Mouse (Mus musculus): Measurements from ENCODE around the gene Flot2. TPM values are rescaled to one million over a fixed set of nuclear protein-coding genes. Genes with fewer than 3 reads are reported as not detected.

Gene Flot2
- total and polyA plus RNA-seq, 2 experiments from 2014 or later = 77.1 to 105 TPM

DNA sequence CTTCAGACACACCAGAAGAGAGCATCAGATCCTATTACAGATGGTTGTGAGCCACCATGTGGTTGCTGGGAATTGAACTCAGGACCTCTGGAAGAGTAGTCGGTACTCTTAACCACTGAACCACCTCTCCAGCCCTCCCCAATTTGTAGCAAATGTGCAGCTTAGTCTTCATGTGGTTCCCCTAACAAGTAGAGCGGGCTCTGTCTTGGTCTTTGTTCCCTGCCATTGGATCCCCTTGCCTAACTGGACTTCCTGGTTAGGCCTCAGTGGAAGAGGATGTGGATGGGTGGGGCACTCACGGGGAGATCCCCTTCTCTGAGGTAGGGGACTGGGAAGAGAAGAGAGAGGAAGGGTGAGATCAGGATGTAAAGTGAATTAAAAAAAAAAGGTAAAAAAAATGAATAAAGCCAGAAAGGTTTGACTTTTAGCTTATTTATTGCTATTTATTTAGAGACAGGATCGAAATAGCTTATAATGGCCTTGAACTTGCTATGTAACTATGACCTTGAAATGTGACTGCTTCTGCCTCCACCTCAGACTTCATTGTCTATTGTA, 49.3 kb downstream of the Flot2 start:
- H3K9ac ChIP-seq = no peak overlapping the region
- no peak for TF ChIP-seq CTCF (IDR thresholded peaks at IDR 0.05; ENCODE audit: low read depth)
- ATAC-seq (no peak), DNase-seq (no peak)
- no peak overlapping the region for H3K4me2 ChIP-seq (ENCODE audit: low read depth)
- no peaks in the 10 kb centered on the region for H3K9me3 ChIP-seq (ENCODE audit: low read length)
- no peak overlapping the region for H3K27ac ChIP-seq (ENCODE audit: low read depth, low read length)
- H3K4me3 ChIP-seq (ENCODE audit: low read depth, low read length) = no peak overlapping the region
- H3K27me3 ChIP-seq (ENCODE audit: insufficient read depth, low read length) = no peaks in the 10 kb centered on the region; the same call in 1 of the 2 replicates
- 81% methylated on average over 4 of the region's 4 CpGs for WGBS
- H3K4me1 ChIP-seq (ENCODE audit: insufficient read depth) = no peaks in the 10 kb centered on the region
- H3K36me3 ChIP-seq (ENCODE audit: insufficient read depth) = no peaks in the 10 kb centered on the region

DNA sequence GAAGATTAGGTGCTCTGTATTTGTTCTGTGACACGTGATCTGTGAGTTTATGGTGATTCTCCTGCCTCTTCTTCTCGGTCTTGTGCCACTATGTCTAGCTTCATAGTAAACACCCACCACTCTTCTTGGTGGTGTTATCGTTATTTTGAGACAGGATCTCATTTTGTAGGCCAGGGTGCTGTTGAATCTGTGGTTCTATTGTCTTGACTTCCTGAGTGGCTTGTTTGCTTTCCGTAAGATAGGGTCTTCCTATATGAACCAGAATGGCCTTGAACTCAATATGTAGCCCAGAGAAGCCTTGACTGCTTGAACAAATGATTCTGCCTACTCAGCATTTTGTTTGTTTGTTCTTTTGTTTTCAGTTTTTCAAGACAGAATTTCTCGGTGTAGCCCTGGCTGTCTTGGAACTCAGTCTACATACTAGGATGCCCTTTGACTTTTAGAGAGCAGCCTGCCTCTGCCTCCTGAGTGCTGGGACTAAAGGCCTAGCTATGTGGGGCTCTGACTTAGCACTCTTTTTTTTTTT, 50.1 kb downstream of the Flot2 start:
- 86% methylated on average over 5 of the region's 5 CpGs for WGBS
- Histone ChIP-seq H3K27me3 (ENCODE audit: insufficient read depth, low read length) (no peaks in the 10 kb centered on the region; the same call in 1 of the 2 replicates), H3K27ac (ENCODE audit: low read depth, low read length) (no peak overlapping the region), H3K4me1 (ENCODE audit: insufficient read depth) (no peaks in the 10 kb centered on the region), H3K4me3 (ENCODE audit: low read depth, low read length) (no peak overlapping the region), H3K36me3 (ENCODE audit: insufficient read depth) (no peaks in the 10 kb centered on the region), H3K9ac (no peak overlapping the region), H3K4me2 (ENCODE audit: low read depth) (no peak overlapping the region), H3K9me3 (ENCODE audit: low read length) (no peaks in the 10 kb centered on the region)
- TF ChIP-seq CTCF (IDR thresholded peaks at IDR 0.05; ENCODE audit: low read depth) = no peak
- ATAC-seq (no peak), DNase-seq (no peak)

DNA sequence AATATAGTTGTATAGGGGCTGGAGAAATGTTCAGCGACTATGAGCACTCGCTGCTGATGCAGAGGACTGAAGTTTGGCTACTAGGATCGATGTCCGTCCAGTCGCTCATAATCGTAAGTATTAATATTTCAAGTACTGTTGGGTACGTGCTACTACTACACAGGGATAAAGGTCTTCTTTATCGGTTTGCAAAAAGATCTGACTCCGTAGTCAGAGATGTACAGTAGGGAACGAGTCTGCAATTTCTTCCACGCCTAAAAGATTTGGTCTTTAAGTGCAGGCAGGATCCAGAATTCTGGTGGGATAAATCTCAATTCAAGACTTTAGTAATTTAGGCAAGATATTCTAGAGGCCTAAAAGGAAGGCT, 56.4 kb downstream of the Flot2 start:
- H3K9me3 ChIP-seq (ENCODE audit: low read length) = no peaks in the 10 kb centered on the region
- H3K4me2 ChIP-seq (ENCODE audit: low read depth) = peak overlapping the region; percentile 87
- peaks cover 10% of the 10 kb centered on the region for H3K4me1 ChIP-seq (ENCODE audit: insufficient read depth)
- no peak for TF ChIP-seq CTCF (IDR thresholded peaks at IDR 0.05; ENCODE audit: low read depth)
- WGBS = 53% methylated on average over 11 of the region's 11 CpGs
- H3K9ac ChIP-seq = peak overlapping the region; percentile 78
- no peaks in the 10 kb centered on the region for H3K36me3 ChIP-seq (ENCODE audit: insufficient read depth)
- no peaks in the 10 kb centered on the region for H3K27me3 ChIP-seq (ENCODE audit: insufficient read depth, low read length)
- H3K27ac ChIP-seq (ENCODE audit: low read depth, low read length) = peak overlapping the region; percentile 73
- peak overlapping the region; percentile 80 for H3K4me3 ChIP-seq (ENCODE audit: low read depth, low read length)
- ATAC-seq (peak; percentile 12; the same call in 1 of the 2 replicates), DNase-seq (no peak)

DNA sequence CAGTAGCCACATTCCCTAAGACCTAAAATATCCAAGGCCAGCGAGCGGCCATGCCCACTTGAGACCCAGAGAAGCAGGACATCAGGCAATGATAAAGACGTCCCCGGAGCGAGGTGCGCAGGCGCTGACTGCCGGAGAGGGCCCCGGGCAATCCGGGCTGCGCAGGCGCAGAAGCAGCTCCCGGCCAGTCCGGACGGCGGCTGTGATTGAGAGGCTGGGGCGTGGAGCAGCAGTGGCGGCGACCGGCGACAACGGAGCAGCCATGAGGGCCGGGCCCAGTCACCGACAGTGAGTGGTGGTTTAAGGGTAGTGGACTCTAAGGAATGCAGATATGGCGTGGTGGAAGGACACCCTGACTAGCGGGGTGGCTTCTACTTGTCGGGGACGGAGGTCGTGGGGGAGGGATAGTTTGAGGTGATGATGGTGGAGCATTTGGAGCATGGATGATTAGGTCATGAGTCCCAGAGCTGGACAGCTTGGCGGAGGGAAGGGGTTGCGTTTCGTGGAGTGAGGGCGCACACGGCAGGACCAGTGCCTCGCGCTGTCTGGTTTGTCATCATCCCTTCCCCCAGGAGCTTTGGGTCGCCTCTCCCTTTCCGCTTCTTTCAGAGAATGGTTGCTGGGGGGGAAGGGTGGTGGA, 56.9 kb downstream of the Flot2 start, which contains the start of gene Fam222b:
TSS of gene Fam222b (plus strand) at position 157 of the 640 bp plus-strand sequence.
- 0% methylated on average over 38 of the region's 38 CpGs for WGBS
- no peaks in the 10 kb centered on the region for H3K36me3 ChIP-seq (ENCODE audit: insufficient read depth)
- TF ChIP-seq CTCF (IDR thresholded peaks at IDR 0.05; ENCODE audit: low read depth) = no peak
- peak within 1 kb of the TSS; percentile 78 for H3K9ac ChIP-seq
- peaks cover 10% of the 10 kb centered on the region for H3K4me1 ChIP-seq (ENCODE audit: insufficient read depth)
- H3K4me2 ChIP-seq (ENCODE audit: low read depth) = peak within 1 kb of the TSS; percentile 87
- ATAC-seq = peak; percentile 98
- peak within 1 kb of the TSS; percentile 73 for H3K27ac ChIP-seq (ENCODE audit: low read depth, low read length)
- DNase-seq = peak; percentile 94
- H3K9me3 ChIP-seq (ENCODE audit: low read length) = no peaks in the 10 kb centered on the region
- no peaks in the 10 kb centered on the region for H3K27me3 ChIP-seq (ENCODE audit: insufficient read depth, low read length)
- peak within 1 kb of the TSS; percentile 80 for H3K4me3 ChIP-seq (ENCODE audit: low read depth, low read length)

DNA sequence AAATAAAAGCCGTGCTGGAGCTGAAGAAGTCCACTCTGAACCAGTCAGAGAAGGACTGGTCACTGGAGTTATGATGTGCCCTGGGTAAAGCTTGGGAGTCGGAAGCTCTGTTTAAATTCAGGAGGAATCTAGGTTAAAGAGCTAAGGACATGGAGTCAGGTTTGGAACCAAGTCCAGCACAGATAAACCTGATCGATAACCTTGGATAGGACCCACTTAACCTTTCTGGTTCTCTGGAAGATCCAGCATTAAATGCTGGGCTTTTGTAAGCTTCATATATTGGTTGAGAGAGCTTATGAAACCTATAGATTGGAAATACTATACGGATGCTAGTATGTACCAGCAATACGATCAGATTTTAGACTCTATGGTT, 57.4 kb downstream of the Flot2 start:
- H3K4me2 ChIP-seq (ENCODE audit: low read depth) = peak overlapping the region; percentile 87
- H3K9me3 ChIP-seq (ENCODE audit: low read length) = no peaks in the 10 kb centered on the region
- H3K4me3 ChIP-seq (ENCODE audit: low read depth, low read length) = peak overlapping the region; percentile 80
- ATAC-seq (no peak), DNase-seq (no peak)
- no peak overlapping the region; the same call in 1 of the 2 replicates for H3K27ac ChIP-seq (ENCODE audit: low read depth, low read length)
- TF ChIP-seq CTCF (IDR thresholded peaks at IDR 0.05; ENCODE audit: low read depth) = no peak
- WGBS = 29% methylated on average over 5 of the region's 5 CpGs
- no peaks in the 10 kb centered on the region for H3K27me3 ChIP-seq (ENCODE audit: insufficient read depth, low read length)
- H3K9ac ChIP-seq = peak overlapping the region; percentile 78
- peaks cover 10% of the 10 kb centered on the region for H3K4me1 ChIP-seq (ENCODE audit: insufficient read depth)
- no peaks in the 10 kb centered on the region for H3K36me3 ChIP-seq (ENCODE audit: insufficient read depth)

DNA sequence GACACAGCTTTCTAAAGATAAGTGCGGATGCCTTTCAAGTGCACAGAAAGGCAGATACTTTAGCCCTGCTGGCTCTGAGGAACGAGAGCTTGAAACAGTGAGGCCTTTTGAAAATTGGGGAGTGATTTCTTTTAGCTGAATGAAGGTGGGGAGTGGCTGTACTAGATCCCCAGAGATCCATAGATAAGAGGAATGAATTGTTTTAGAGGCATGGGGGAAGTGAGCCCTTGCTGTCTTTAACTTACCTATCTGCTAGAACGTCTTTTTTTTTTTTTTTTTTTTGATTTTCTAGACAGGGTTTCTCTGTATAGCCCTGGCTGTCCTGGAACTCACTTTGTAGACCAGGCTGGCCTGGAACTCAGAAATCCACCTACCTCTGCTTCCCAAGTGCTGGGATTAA, 59.3 kb downstream of the Flot2 start:
- Histone ChIP-seq H3K9me3 (ENCODE audit: low read length) (no peaks in the 10 kb centered on the region), H3K27ac (ENCODE audit: low read depth, low read length) (no peak overlapping the region), H3K36me3 (ENCODE audit: insufficient read depth) (no peaks in the 10 kb centered on the region), H3K4me2 (ENCODE audit: low read depth) (peak overlapping the region; percentile 36), H3K4me3 (ENCODE audit: low read depth, low read length) (no peak overlapping the region; the same call in 1 of the 2 replicates), H3K4me1 (ENCODE audit: insufficient read depth) (peaks cover 10% of the 10 kb centered on the region), H3K27me3 (ENCODE audit: insufficient read depth, low read length) (no peaks in the 10 kb centered on the region), H3K9ac (0 out of 2 replicates have a peak overlapping the region, but pooled peaks have one; percentile 28)
- 27% methylated on average over 3 of the region's 3 CpGs for WGBS
- no peak for DNase-seq
- no peak for TF ChIP-seq CTCF (IDR thresholded peaks at IDR 0.05; ENCODE audit: low read depth)
- no peak for ATAC-seq

DNA sequence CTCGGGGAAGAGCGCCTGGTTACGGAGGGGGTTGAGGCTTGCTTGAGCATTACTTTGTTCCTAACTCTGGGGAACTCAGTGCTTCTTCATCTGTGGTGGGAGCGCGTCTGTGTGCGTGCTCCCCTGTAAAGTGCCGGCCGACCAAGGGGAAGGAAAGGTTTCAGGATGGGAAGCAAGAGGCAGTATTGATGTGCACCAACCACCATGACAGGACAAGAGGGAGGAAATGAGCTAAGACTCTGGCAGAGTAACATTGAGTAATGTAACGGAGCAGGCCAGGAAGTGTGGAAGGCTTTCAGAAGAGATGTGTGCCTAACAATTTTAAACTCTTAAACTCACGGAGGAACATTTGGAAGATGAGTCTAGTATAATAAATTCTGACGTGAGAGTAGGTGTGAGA, 63.0 kb downstream of the Flot2 start:
- H3K27me3 ChIP-seq (ENCODE audit: insufficient read depth, low read length) = no peaks in the 10 kb centered on the region
- DNase-seq (no peak), ATAC-seq (no peak)
- no peak overlapping the region for H3K27ac ChIP-seq (ENCODE audit: low read depth, low read length)
- no peaks in the 10 kb centered on the region for H3K36me3 ChIP-seq (ENCODE audit: insufficient read depth)
- no peak for TF ChIP-seq CTCF (IDR thresholded peaks at IDR 0.05; ENCODE audit: low read depth)
- no peaks in the 10 kb centered on the region for H3K9me3 ChIP-seq (ENCODE audit: low read length)
- H3K9ac ChIP-seq = no peak overlapping the region
- 91% methylated on average over 11 of the region's 11 CpGs for WGBS
- H3K4me1 ChIP-seq (ENCODE audit: insufficient read depth) = peaks cover 3% of the 10 kb centered on the region
- no peak overlapping the region for H3K4me2 ChIP-seq (ENCODE audit: low read depth)
- no peak overlapping the region for H3K4me3 ChIP-seq (ENCODE audit: low read depth, low read length)

Data from forebrain, postnatal 0 days (tissue).